Mouse (Mus musculus) myocyte (in vitro differentiated cells): ENCODE data around the gene Naxd. TPM values are rescaled to one million over a fixed set of nuclear protein-coding genes. Genes with fewer than 3 reads are reported as not detected.

ENCODE experiments used
- H3K27me3 ChIP-seq: one replicate; pipeline ENCODE4 v1.6.1; 2011; ENCODE audit not compliant: control insufficient read depth, insufficient read depth, insufficient read length
- H3K36me3 ChIP-seq: one replicate; pipeline ENCODE4 v1.6.1; 2011; ENCODE audit not compliant: control insufficient read depth, insufficient read depth
- H3K4me2 ChIP-seq: one replicate; pipeline ENCODE4 v1.6.1; 2011; ENCODE audit warnings: low read depth, control low read depth
- H3K4me3 ChIP-seq: one replicate; pipeline ENCODE4 v1.5.1; 2011; ENCODE audit warnings: mild to moderate bottlenecking, control low read depth, moderate library complexity
- H3K79me2 ChIP-seq: one replicate; pipeline ENCODE4 v1.6.1; 2011; ENCODE audit not compliant: control insufficient read depth, insufficient read depth
- H3ac ChIP-seq: one replicate; pipeline ENCODE4 v1.6.1; 2011; ENCODE audit not compliant: control insufficient read depth, insufficient read length
- CEBPB ChIP-seq: IDR thresholded peaks from 2 replicates; pipeline ENCODE4 v1.6.1; 2011; ENCODE audit warnings: mild to moderate bottlenecking, moderate library complexity; ENCODE audit not compliant: poor library complexity, insufficient read depth, severe bottlenecking
- E2F4 ChIP-seq: IDR thresholded peaks from one replicate; pipeline ENCODE4 v1.6.1; 2011; ENCODE audit warnings: mild to moderate bottlenecking, control low read depth, moderate library complexity; ENCODE audit not compliant: insufficient read depth
- MAX ChIP-seq: IDR thresholded peaks from one replicate; pipeline ENCODE4 v1.6.1; 2011; ENCODE audit warnings: low read depth, mild to moderate bottlenecking, control low read depth
- MYOD1 ChIP-seq, 3 experiments: IDR thresholded peaks; one replicate each; pipeline ENCODE4 v1.6.1; 2011; ENCODE audit warnings: control low read depth in 2 of 3, low read depth in 2 of 3, mild to moderate bottlenecking in 2 of 3, moderate library complexity in 1 of 3; ENCODE audit not compliant: insufficient read length in 2 of 3, control insufficient read depth in 1 of 3
- MYOG ChIP-seq, 3 experiments: IDR thresholded peaks; one replicate each; pipeline ENCODE4 v1.6.1; 2011; ENCODE audit warnings: control low read depth in 2 of 3, low read depth in 2 of 3, mild to moderate bottlenecking in 2 of 3; ENCODE audit not compliant: insufficient read length in 2 of 3, control insufficient read depth in 1 of 3, insufficient read depth in 1 of 3
- POLR2A ChIP-seq: IDR thresholded peaks from one replicate; pipeline ENCODE4 v1.6.1; 2011; ENCODE audit warnings: low read depth, mild to moderate bottlenecking, control low read depth, moderate library complexity; ENCODE audit not compliant: insufficient read length
- POLR2AphosphoS2 ChIP-seq: IDR thresholded peaks from one replicate; pipeline ENCODE4 v1.6.1; 2011; ENCODE audit warnings: low read depth, control low read depth; ENCODE audit not compliant: insufficient read length
- REST ChIP-seq: IDR thresholded peaks from one replicate; pipeline ENCODE4 v1.6.1; 2011; ENCODE audit warnings: mild to moderate bottlenecking, control low read depth, moderate library complexity; ENCODE audit not compliant: insufficient read depth, insufficient read length
- SRF ChIP-seq: IDR thresholded peaks from one replicate; pipeline ENCODE4 v1.6.1; 2011; ENCODE audit warnings: low read depth; ENCODE audit not compliant: control insufficient read depth, insufficient read length
- TCF12 ChIP-seq: IDR thresholded peaks from one replicate; pipeline ENCODE4 v1.6.1; 2011; ENCODE audit warnings: mild to moderate bottlenecking, control low read depth; ENCODE audit not compliant: poor library complexity, insufficient read depth, severe bottlenecking
- TCF3 ChIP-seq: IDR thresholded peaks from one replicate; pipeline ENCODE4 v1.6.1; 2011; ENCODE audit warnings: low read depth, control low read depth; ENCODE audit not compliant: insufficient read length
- USF1 ChIP-seq: IDR thresholded peaks from one replicate; pipeline ENCODE4 v1.6.1; 2011; ENCODE audit warnings: low read depth, mild to moderate bottlenecking, control low read depth, moderate library complexity
- polyA plus RNA-seq: library from polyadenylated mRNA; unstranded; fragments of >200 nt; fragmentation: generic; extraction: Trizol; gene quantifications from one replicate; pipeline ENCODE4 v1.2.1, GENCODE M21; 2012; ENCODE audit warnings: missing spikeins

Gene Naxd
- polyA plus RNA-seq, 1 experiment = 89.2 TPM

GRCm38 (mm10) chr8:11470694-11471093 lies 26.6 kb upstream of the Naxd start:
- Histone ChIP-seq H3K4me2 (no peak overlapping the region), H3K36me3 (no peaks in the 10 kb centered on the region), H3K4me3 (no peak overlapping the region), H3K27me3 (no peaks in the 10 kb centered on the region), H3K79me2 (no peaks in the 10 kb centered on the region), H3ac (no peak overlapping the region)
- TF ChIP-seq POLR2AphosphoS2 (no peak), REST (no peak), MAX (no peak), CEBPB (no peak), SRF (no peak), POLR2A (no peak), MYOD1 (IDR thresholded peaks at IDR 0.05; ENCODE audit: control insufficient read depth in 1 of 3, insufficient read length in 2 of 3, low read depth in 2 of 3) (no peak), E2F4 (no peak), MYOG (IDR thresholded peaks at IDR 0.05; ENCODE audit: control insufficient read depth in 1 of 3, insufficient read depth in 1 of 3, insufficient read length in 2 of 3, low read depth in 2 of 3) (no peak), TCF3 (no peak), TCF12 (no peak), USF1 (no peak)

GRCm38 (mm10) chr8:11471309-11471708 lies 26.0 kb upstream of the Naxd start:
- Histone ChIP-seq H3K4me2 (no peak overlapping the region), H3K79me2 (no peaks in the 10 kb centered on the region), H3K36me3 (no peaks in the 10 kb centered on the region), H3ac (no peak overlapping the region), H3K4me3 (no peak overlapping the region), H3K27me3 (no peaks in the 10 kb centered on the region)
- TF ChIP-seq POLR2A (no peak), TCF3 (no peak), REST (no peak), USF1 (no peak), POLR2AphosphoS2 (no peak), SRF (no peak), MYOD1 (IDR thresholded peaks at IDR 0.05; ENCODE audit: control insufficient read depth in 1 of 3, insufficient read length in 2 of 3, low read depth in 2 of 3) (no peak)

- Histone ChIP-seq H3K4me3 (no peak overlapping the region), H3K79me2 (no peaks in the 10 kb centered on the region), H3ac (no peak overlapping the region), H3K27me3 (peaks cover 2% of the 10 kb centered on the region), H3K4me2 (no peak overlapping the region), H3K36me3 (no peaks in the 10 kb centered on the region)
- TF ChIP-seq USF1 (no peak), E2F4 (no peak), SRF (no peak), TCF12 (no peak), POLR2AphosphoS2 (no peak), POLR2A (no peak), CEBPB (no peak), MAX (no peak), TCF3 (no peak), REST (no peak), MYOG (IDR thresholded peaks at IDR 0.05; ENCODE audit: control insufficient read depth in 1 of 3, insufficient read depth in 1 of 3, insufficient read length in 2 of 3, low read depth in 2 of 3) (no peak), MYOD1 (IDR thresholded peaks at IDR 0.05; ENCODE audit: control insufficient read depth in 1 of 3, insufficient read length in 2 of 3, low read depth in 2 of 3) (no peak)
These were observed 24.2 kb upstream of the Naxd start for GRCm38 (mm10) chr8:11473072-11473471.

- Histone ChIP-seq H3K4me3 (no peak overlapping the region), H3K4me2 (no peak overlapping the region), H3K79me2 (no peaks in the 10 kb centered on the region), H3K27me3 (peaks cover 6% of the 10 kb centered on the region), H3K36me3 (no peaks in the 10 kb centered on the region), H3ac (no peak overlapping the region)
- TF ChIP-seq POLR2A = no peak
- TF ChIP-seq POLR2AphosphoS2 = no peak
- TF ChIP-seq USF1 = no peak
- TF ChIP-seq SRF = no peak
- no peak for TF ChIP-seq REST
- no peak for TF ChIP-seq TCF12
- no peak for TF ChIP-seq MYOG (IDR thresholded peaks at IDR 0.05; ENCODE audit: control insufficient read depth in 1 of 3, insufficient read depth in 1 of 3, insufficient read length in 2 of 3, low read depth in 2 of 3)
- no peak for TF ChIP-seq E2F4
- no peak for TF ChIP-seq MAX
These were observed 21.9 kb upstream of the Naxd start for GRCm38 (mm10) chr8:11475397-11475796.

GRCm38 (mm10) chr8:11475876-11476275 lies 21.4 kb upstream of the Naxd start:
- Histone ChIP-seq H3ac (no peak overlapping the region), H3K27me3 (peaks cover 6% of the 10 kb centered on the region), H3K4me2 (no peak overlapping the region), H3K36me3 (no peaks in the 10 kb centered on the region), H3K4me3 (no peak overlapping the region), H3K79me2 (no peaks in the 10 kb centered on the region)
- TF ChIP-seq POLR2A (no peak), USF1 (no peak), POLR2AphosphoS2 (no peak)
